Mouse (Mus musculus) forebrain, embryonic 16.5 days (tissue): Measurements from ENCODE around the gene Dppa3. TPM values are rescaled to one million over a fixed set of nuclear protein-coding genes. Genes with fewer than 3 reads are reported as not detected.

Experiments
- ATAC-seq: fragments of 200-750 bp; cut with Nextera tagmentation; 2 replicates; pipeline ENCODE4 v1.8.0; 2017; ENCODE audit warnings: mild to moderate bottlenecking, moderate library complexity
- H3K27ac ChIP-seq: fragments of 300-500 bp; sonication (generic); 2 replicates; pipeline ENCODE4 v1.5.1; 2014; ENCODE audit warnings: low read length, control low read depth
- H3K27me3 ChIP-seq: fragments of 300-500 bp; sonication (generic); replicated peaks from 2 replicates; pipeline ENCODE4 v1.6.1; 2014; ENCODE audit warnings: low read length; ENCODE audit not compliant: control insufficient read depth, insufficient read depth
- H3K36me3 ChIP-seq: fragments of 300-500 bp; sonication (generic); 2 replicates; pipeline ENCODE4 v1.6.1; 2014; ENCODE audit not compliant: control insufficient read depth, insufficient read depth
- H3K4me1 ChIP-seq: fragments of 300-500 bp; sonication (generic); replicated peaks from 2 replicates; pipeline ENCODE4 v1.6.1; 2014; ENCODE audit warnings: low read length; ENCODE audit not compliant: control insufficient read depth, insufficient read depth
- H3K4me2 ChIP-seq: fragments of 300-500 bp; sonication (generic); 2 replicates; pipeline ENCODE4 v1.6.1; 2014; ENCODE audit warnings: mild to moderate bottlenecking, low read length, control low read depth
- H3K4me3 ChIP-seq: fragments of 300-500 bp; sonication (generic); replicated peaks from 2 replicates; pipeline ENCODE4 v1.5.1; 2014; ENCODE audit warnings: mild to moderate bottlenecking, low read length, control low read depth
- H3K9ac ChIP-seq: fragments of 300-500 bp; sonication (generic); replicated peaks from 2 replicates; pipeline ENCODE4 v1.6.1; 2014; ENCODE audit warnings: low read depth, low read length, control low read depth
- H3K9me3 ChIP-seq: fragments of 300-500 bp; sonication (generic); 2 replicates; pipeline ENCODE4 v1.6.1; 2016; ENCODE audit warnings: low read length; ENCODE audit not compliant: control insufficient read depth
- WGBS: fragments of 180-500 bp; shearing (Covaris S2); extraction: QIAGEN DNeasy Blood & Tissue Kit; methylation state at CpG from one replicate; pipeline ENCODE4 v1.1.7; 2014; 5-methylcytosine and 5-hydroxymethylcytosine counted together
- polyA plus RNA-seq: library from polyadenylated mRNA; unstranded; fragments of >200 nt; fragmentation: Nextera tagmentation; extraction: Ambion mirVana; gene quantifications from 2 replicates; pipeline ENCODE4 v1.2.1, GENCODE M21; 2015

The Dppa3 gene
- polyA plus RNA-seq, 1 experiment from 2014 or later: not detected

GRCm38 (mm10) chr6:122657630-122658029 is 31.4 kb downstream of the Dppa3 start:
- Histone ChIP-seq H3K9me3 (no peaks in the 10 kb centered on the region), H3K27ac (no peak overlapping the region), H3K4me1 (no peaks in the 10 kb centered on the region), H3K9ac (no peak overlapping the region), H3K36me3 (no peaks in the 10 kb centered on the region), H3K27me3 (0 out of 2 replicates have a peak, but pooled peaks cover 2% of the 10 kb centered on the region), H3K4me2 (no peak overlapping the region), H3K4me3 (no peak overlapping the region)
- ATAC-seq: no peak
- 90% methylated on average over 5 of the region's 5 CpGs for WGBS

- no peak overlapping the region for H3K4me3 ChIP-seq
- no peaks in the 10 kb centered on the region for H3K36me3 ChIP-seq
- H3K27me3 ChIP-seq: 0 out of 2 replicates have a peak, but pooled peaks cover 4% of the 10 kb centered on the region
- no peak overlapping the region for H3K27ac ChIP-seq
- WGBS: 18% methylated on average over 7 of the region's 7 CpGs
- H3K9me3 ChIP-seq: no peaks in the 10 kb centered on the region
- no peak overlapping the region for H3K4me2 ChIP-seq
- ATAC-seq: no peak
- H3K9ac ChIP-seq: no peak overlapping the region
- peaks cover 3% of the 10 kb centered on the region; the same call in 1 of the 2 replicates for H3K4me1 ChIP-seq
Observed at GRCm38 (mm10) chr6:122659567-122659966, 33.4 kb downstream of the Dppa3 start.

GRCm38 (mm10) chr6:122660601-122661379 is 34.6 kb downstream of the Dppa3 start:
- Histone ChIP-seq H3K27ac (no peak overlapping the region), H3K36me3 (no peaks in the 10 kb centered on the region), H3K27me3 (0 out of 2 replicates have a peak, but pooled peaks cover 4% of the 10 kb centered on the region), H3K4me2 (no peak overlapping the region), H3K4me1 (peaks cover 3% of the 10 kb centered on the region; the same call in 1 of the 2 replicates), H3K9me3 (no peaks in the 10 kb centered on the region), H3K9ac (no peak overlapping the region), H3K4me3 (no peak overlapping the region)
- 33% methylated on average over 8 of the region's 8 CpGs for WGBS
- ATAC-seq: peak; percentile 54; the same call in 1 of the 2 replicates

- Histone ChIP-seq H3K9me3 (no peaks in the 10 kb centered on the region), H3K9ac (no peak overlapping the region), H3K4me2 (no peak overlapping the region), H3K4me1 (peaks cover 3% of the 10 kb centered on the region; the same call in 1 of the 2 replicates), H3K36me3 (no peaks in the 10 kb centered on the region), H3K4me3 (no peak overlapping the region), H3K27ac (no peak overlapping the region), H3K27me3 (0 out of 2 replicates have a peak, but pooled peaks cover 4% of the 10 kb centered on the region)
- whole genome bisulfite sequencing: 33% methylated on average over 22 of the region's 22 CpGs
- no peak for ATAC-seq
Observed at GRCm38 (mm10) chr6:122662551-122663264, 36.5 kb downstream of the Dppa3 start.

- H3K4me1 ChIP-seq: peaks cover 3% of the 10 kb centered on the region; the same call in 1 of the 2 replicates
- no peak overlapping the region for H3K9ac ChIP-seq
- no peak overlapping the region for H3K4me3 ChIP-seq
- no peaks in the 10 kb centered on the region for H3K36me3 ChIP-seq
- no peak for ATAC-seq
- H3K4me2 ChIP-seq: no peak overlapping the region
- 30% methylated on average over 14 of the region's 14 CpGs for whole genome bisulfite sequencing
- no peak overlapping the region for H3K27ac ChIP-seq
- no peaks in the 10 kb centered on the region for H3K9me3 ChIP-seq
- 0 out of 2 replicates have a peak, but pooled peaks cover 4% of the 10 kb centered on the region for H3K27me3 ChIP-seq
Observed at GRCm38 (mm10) chr6:122663596-122664206, 37.5 kb downstream of the Dppa3 start.

- H3K9ac ChIP-seq: no peak overlapping the region
- H3K4me1 ChIP-seq: peaks cover 10% of the 10 kb centered on the region; the same call in 1 of the 2 replicates
- H3K9me3 ChIP-seq: no peaks in the 10 kb centered on the region
- no peak for ATAC-seq
- no peaks in the 10 kb centered on the region for H3K36me3 ChIP-seq
- no peak overlapping the region for H3K4me3 ChIP-seq
- WGBS: 65% methylated on average over 7 of the region's 7 CpGs
- no peak overlapping the region for H3K4me2 ChIP-seq
- H3K27me3 ChIP-seq: 0 out of 2 replicates have a peak, but pooled peaks cover 4% of the 10 kb centered on the region
- H3K27ac ChIP-seq: no peak overlapping the region
Observed at GRCm38 (mm10) chr6:122665866-122666265, 39.7 kb downstream of the Dppa3 start.

- H3K4me3 ChIP-seq: no peak overlapping the region
- 78% methylated on average over 5 of the region's 5 CpGs for WGBS
- 0 out of 2 replicates have a peak, but pooled peaks cover 2% of the 10 kb centered on the region for H3K27me3 ChIP-seq
- peaks cover 10% of the 10 kb centered on the region; the same call in 1 of the 2 replicates for H3K4me1 ChIP-seq
- H3K36me3 ChIP-seq: no peaks in the 10 kb centered on the region
- ATAC-seq: no peak
- H3K27ac ChIP-seq: no peak overlapping the region
- no peak overlapping the region for H3K9ac ChIP-seq
- H3K4me2 ChIP-seq: no peak overlapping the region
- H3K9me3 ChIP-seq: no peaks in the 10 kb centered on the region
Observed at GRCm38 (mm10) chr6:122667715-122668114, 41.5 kb downstream of the Dppa3 start.

GRCm38 (mm10) chr6:122668823-122669222 is 42.6 kb downstream of the Dppa3 start:
- Histone ChIP-seq H3K27me3 (no peaks in the 10 kb centered on the region), H3K4me2 (no peak overlapping the region), H3K4me1 (0 out of 2 replicates have a peak, but pooled peaks cover 7% of the 10 kb centered on the region), H3K4me3 (no peak overlapping the region), H3K27ac (no peak overlapping the region), H3K9ac (no peak overlapping the region), H3K36me3 (no peaks in the 10 kb centered on the region), H3K9me3 (no peaks in the 10 kb centered on the region)
- 67% methylated on average over 5 of the region's 5 CpGs for WGBS
- no peak for ATAC-seq
